Mouse (Mus musculus): ENCODE data around the gene Card10. TPM values are rescaled to one million over a fixed set of nuclear protein-coding genes. Genes with fewer than 3 reads are reported as not detected.
A peak's percentile ranks its signal among the peaks of the same experiment; 100 is the strongest.

Card10 gene
- total RNA-seq, 2 experiments from 2014 or later: 5.6 to 8.1 TPM

DNA sequence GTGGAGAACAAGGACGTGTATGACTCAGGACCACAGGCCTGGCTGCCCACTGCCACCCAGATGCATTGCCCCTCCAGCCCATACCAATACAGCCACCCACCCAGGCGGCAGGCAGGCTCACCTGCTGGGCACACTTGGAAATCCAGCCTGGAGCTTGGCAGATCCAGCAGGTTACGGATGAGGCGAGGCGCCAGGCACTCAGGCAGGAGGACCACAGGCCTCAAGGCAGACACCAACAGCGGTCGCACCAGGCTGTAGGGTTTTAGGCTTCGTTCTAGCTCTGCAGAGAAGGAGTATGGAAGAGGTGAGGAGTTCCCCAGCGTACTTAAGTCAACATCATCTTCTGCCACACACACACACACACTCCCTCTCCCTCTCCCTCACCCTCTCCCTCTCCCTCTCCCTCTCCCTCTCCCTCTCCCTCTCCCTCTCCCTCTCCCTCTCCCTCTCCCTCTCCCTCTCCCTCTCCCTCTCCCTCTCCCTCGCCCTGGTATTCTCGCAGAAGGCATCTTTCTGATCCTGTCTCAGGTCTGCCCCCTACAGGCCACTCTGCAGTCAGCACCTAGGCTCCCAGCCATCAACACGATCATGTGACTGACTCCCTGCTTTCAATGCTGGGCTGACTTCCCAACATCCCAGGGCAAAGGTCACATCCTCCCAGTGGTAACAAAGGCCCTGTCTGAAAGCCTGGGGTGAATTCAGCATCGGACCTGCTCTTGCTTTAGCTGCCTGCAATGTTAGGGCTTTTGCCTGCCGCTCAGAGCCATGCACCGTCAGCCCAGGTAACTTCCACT is 24.6 kb downstream of the Card10 start:
- DNase-seq (ENCODE audit: low spot score in 2 of 2): peak; percentile 81 to 91

DNA sequence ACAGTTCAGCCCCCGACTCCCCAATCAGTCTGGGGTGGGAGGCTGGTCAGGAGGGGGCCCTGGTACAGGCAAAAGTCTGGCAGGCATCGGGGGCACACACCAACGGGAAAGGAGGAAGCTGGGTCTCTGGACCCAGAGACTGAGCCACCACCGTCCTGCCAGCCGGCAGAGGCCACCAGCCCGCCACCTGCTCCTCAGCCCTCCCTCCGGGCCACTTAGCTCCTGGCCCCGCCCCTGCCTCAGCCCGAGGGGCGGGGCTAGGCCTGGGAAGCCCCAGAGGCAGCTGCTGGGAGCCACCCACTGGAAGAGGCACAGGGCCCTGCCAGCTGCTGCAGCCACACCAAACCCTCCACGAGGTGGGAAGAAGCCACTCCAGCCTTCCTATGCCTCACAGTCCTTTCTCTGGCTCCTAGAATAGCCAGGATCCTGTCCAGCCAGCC is 29.5 kb downstream of the Card10 start, which contains the start of gene Mfng:
Gene Mfng, minus strand, starts transcription at position 186 of the 440 bp plus-strand sequence.
- DNase-seq (ENCODE audit: low spot score in 2 of 2): peak; percentile 52 to 73

DNA sequence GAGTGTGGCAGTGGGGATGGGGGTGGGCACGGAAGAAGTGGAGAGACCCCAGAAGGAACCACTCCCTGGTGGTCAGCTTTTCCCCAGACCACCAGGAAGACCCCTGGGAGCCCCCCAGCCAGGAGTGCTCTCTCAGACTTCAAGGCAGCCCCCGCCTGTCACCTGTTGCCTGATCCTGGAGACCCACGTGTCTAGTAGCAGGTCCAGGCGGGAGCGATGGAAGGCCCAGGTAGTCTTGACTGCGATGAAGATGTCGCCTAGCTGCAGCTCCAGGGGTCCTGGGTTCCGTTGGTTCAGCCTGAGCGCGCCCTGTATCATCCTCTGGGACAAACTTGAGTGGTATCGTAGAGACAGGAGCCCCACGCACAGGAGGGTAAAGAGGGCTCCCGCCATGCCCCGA is 30.0 kb downstream of the Card10 start:
- no peak for DNase-seq (ENCODE audit: low spot score in 2 of 2)

DNA sequence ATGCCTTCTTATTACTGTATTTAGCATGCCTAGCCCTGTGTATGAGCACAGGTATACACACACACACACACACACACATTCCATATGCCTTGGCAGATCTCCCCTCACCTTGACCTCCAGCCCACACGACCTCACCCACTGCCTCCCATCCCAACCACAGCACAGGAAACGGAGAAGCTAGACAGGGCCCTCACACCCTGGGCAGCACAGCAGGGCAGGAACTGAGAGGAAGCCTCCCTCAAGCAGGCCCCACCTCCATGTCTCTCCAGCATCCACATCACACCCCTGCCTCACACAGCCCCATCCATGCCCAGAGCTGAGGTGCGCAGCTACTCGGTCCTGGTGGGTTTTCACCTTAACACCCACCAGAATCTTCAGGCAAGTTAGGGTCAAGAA is 30.5 kb downstream of the Card10 start:
- DNase-seq (ENCODE audit: low spot score in 2 of 2): no peak

DNA sequence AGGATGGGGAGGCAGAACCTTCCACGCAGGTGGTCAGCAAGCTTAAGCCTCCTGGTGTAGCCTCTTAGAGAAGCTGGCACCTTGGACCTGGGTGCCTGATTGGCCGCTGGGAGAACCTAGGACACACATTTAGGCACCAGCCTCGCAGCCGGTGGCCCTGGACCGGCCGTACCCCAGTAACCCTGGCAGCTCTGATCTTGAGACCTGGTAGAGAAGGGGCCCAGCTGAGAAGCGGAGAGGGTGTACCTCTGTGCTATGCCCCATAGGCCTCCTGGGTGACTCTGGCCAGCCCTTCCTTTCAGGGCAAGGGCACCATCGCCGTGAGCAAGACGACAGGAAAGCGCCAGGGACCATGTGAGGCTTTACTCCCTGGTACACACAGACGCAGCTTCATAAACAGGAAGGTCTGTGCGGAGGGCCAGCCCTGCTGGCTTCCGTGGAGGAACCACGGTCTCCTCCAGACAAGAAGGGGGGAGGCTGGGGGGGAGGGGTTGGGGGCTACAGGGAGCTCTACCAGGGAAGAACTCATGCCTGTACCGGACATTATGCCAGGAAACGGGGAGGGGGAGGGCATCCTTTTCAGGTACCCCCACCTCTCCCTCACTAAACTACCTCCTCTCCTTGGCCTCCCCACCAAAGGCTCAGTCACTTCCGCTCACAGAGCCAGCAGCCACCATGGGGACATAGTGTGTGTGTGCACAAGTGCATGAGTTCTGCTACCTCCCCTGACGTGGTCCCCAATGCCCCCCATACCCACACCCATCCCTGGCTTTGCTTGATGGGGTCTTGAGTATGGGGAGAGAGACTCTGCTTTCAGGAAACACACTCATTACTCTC is 31.1 kb downstream of the Card10 start:
- no peak for DNase-seq (ENCODE audit: low spot score in 2 of 2)

DNA sequence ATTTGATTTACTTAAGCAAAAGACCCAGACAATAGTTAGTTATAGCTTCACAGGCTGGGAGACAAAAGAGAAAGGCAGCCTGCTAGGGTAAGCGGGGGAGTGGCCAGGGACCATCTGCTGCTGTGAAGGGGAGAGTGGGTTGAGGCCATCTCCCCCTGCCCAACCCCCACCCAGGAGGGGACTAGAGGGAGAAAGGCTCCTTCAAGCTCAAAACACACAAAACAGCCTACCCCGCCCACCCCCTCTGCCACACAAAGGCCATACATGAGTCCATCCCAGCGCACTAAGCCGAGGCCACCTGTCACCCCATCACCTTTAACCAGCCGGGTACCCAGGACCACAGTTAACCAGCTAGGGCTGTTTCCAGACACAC is 31.9 kb downstream of the Card10 start:
- DNase-seq (ENCODE audit: low spot score in 2 of 2): no peak

DNA sequence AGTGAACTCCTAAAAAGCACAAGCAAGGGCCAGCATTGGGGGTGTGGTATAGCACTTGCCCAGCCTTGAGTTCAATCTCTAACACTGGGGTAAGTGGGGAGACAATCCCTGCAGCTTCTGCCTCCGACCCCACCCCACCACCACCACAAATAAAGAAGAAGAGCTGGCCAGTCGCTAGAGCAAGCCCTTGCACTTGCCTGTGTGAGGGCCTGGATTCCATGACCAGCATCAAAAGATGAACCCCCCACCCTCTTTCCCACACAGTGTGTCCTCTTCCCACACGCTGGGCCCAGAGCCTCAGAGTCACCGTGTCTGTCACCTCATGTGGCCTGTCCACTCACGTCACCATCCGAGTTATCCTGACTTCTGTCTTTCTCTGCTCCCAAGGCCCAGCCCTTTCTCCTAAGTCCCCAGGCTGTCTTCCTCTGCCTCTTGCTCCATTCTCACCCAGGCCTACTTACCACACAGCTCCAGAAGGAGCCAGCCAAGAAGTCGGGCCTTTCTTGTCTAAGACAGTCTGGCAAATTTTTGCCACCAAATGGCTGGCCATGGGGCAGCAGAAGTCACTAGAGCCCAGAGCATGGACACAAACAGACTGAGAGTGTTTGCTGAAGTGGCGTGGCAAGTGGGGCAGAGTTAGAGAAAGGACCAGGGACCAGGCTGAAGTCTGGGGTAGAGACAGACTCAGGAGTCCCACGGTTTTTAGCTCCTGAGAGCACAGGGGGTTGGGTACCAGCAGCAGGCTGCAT is 32.4 kb downstream of the Card10 start:
- DNase-seq (ENCODE audit: low spot score in 2 of 2): no peak

DNA sequence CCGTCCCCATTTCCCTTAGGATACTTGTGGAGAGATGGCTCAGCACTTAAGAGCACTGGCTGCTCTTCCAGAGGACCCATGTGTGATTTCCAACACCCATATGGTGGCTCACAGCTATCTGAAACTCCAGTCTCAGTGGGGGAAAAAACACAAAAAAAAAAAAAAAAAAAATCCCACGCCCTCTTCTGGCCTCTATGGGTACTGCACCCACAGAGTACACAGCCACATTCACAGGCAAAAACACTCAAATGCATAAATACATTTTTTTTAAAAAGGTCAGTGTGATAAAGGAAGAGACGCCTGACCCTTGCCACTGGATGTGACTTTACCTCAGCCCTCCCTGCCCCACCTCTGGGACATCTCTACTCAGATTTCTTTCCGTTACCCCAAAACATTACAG is 33.8 kb downstream of the Card10 start:
- no peak for DNase-seq (ENCODE audit: low spot score in 2 of 2)

DNA sequence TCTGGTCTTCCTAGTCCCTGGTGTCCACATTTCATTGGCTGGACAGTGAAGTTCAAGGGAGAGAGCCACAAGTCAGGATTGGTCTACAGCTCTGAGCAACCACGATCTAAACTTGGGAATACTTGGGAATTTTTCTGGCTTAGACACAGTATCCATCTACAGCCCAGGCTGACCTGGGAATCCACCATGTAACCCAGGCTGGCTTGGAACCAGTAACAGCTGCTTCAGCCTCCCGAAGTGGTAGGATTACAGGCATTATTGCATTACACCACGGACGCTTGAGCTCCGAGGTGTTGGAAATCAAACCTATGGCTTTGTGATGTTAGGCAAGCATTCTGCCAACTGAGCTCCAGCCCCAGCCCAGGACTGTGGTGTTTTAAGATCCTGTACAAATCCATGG is 39.1 kb downstream of the Card10 start:
- DNase-seq (ENCODE audit: low spot score in 2 of 2): no peak

DNA sequence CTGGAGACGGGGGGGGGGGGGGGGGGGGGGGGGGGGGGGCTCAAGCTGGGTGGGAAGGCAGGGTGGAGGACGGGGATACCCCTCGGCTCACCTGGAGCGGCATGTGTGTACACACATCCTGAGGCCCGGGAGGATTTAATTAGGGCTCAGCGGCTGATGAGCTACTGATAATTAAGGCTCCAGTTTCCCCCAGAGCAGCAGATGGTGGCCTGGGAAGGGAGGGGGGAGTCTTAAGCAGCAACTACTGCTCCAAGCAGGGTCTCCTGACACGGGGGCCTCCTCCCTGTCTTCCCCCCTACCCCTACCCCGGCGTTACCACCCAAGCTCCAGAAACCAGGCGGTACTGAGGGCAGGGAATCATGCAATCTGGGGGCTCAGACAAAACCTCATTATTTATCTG is 39.6 kb downstream of the Card10 start:
- DNase-seq (ENCODE audit: low spot score in 2 of 2): no peak

DNA sequence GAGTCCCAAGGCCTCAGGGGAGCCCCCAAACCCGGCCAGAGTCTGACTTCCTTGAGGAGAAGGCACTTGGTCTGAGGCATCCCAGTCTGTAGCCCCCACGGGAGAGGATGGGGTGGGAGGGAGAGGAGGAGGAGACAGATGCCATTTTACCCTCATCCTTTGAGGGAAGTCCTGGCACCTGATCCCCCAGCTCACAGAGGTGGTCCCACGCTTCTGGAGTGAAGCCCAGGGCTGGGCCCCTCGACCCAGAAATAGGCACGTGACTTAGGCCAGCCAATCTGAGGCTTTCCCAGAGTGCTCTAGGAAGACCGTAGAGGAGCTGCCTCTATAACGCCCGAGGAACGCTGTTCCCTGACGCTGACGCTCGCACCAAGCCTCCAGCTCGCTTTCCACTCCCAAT is 41.7 kb downstream of the Card10 start:
- DNase-seq (ENCODE audit: low spot score in 2 of 2): no peak

DNA sequence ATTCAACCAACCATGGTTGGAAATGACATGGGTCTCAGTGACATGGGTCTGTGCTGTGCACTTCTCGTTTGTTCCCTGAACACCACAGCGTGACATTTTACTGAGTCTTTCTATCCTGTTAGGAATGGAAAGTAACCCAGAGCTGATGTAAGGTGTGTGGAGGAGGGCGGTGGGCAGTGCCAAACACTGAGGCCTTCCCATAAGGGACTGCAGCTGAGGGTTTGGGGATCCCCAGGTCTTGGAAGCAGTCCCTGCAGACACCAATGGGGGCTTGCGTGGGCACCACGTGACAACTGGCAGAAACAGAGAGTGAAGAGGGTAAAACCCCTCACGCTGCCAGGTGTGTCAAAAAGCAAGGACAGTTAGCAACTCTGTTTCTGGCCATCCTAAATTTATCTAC is 44.7 kb downstream of the Card10 start:
- no peak for DNase-seq (ENCODE audit: low spot score in 2 of 2)

DNA sequence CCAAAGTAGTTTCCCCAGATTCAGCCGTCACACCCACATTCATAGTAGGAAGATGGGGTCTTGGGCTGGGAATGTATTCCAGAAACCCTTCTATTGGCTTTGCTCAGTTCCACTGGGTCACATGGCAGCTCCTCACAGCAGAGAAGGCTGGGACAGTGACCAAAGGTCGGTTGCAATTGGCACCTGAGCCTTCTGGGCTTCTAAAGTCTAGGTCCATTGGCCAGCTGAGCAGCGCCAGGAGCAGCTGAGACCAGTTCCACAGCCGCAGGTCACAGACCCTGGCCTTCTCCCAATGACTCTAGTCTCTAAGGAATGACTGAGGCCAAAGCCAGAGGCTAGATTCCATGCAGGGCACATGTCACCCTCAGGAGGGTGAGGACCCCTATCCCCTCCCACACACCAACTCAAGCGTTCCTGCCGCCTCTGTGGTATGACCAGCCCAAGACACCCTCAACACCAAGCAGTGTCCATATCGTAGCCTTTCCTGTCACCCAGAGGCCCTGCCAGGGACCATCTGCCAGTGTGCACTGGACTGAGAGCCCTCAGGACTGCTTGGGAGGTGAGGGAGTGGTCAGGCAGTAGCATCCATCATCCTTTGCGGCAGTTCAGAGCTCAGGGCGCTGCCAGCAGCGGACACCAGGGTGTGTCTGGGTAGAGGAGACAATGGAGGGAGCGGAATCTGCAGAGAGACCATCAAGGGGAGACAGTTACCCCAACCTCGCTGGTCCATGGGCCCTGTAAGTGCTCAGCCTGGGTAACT is 46.7 kb downstream of the Card10 start:
- no peak for DNase-seq (ENCODE audit: low spot score in 2 of 2)

DNA sequence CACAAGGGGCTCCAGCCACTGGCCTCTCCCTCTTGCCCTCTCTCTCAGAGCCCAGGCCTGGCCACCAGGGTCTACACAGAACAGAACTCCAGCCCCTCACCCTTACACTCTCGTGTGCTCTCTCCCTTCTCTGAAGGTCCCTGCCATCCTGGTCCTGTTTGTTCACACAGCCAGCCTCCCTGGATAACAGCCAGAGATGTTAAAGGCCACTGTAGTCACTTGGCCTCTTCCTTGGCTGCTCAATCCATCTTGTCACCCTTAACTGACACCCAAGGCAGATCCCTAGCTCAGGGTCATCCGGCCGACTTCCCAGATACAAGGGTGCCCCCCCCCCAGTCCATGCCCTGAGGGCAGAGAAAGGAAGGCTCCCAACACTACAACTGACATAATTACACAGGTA is 47.6 kb downstream of the Card10 start:
- no peak for DNase-seq (ENCODE audit: low spot score in 2 of 2)

DNA sequence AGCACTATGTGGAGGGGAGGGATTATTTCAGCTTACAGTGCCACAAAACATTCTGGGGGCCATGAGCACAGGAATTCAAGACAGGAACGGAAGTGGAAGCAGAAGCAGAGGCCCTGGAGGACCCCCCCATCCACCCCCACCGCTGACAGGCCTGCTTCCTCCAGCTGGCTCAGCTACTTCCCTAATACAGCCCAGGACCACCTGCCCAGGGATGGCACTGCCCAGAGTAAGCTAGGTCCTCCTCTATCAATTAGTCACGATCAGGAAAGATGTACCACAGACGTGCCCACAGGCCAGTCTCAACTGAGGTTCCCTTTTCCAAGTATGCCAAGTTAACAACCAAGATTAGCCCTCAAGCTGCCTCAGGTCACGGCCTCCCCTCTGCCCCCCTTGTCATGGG is 48.7 kb downstream of the Card10 start:
- no peak for DNase-seq (ENCODE audit: low spot score in 2 of 2)

DNA sequence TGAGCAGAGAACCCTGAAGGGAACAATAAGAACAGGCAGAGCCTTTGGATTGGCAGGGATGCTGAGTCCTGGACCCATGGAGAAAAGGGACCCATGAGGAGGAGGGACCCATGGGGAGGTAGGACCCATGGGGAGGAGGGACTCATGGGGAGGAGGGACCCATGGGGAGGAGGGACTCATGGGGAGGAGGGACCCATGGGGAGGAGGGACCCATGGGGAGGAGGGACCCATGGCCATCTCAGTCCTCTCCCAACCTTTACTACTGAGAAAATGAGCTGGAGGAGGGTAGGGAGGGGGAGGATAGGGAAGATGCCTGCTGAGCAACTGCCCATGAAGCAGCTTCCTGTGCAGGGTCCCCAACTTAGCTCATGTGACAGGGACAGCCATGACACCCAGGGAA is 49.9 kb downstream of the Card10 start:
- DNase-seq (ENCODE audit: low spot score in 2 of 2): no peak

DNA sequence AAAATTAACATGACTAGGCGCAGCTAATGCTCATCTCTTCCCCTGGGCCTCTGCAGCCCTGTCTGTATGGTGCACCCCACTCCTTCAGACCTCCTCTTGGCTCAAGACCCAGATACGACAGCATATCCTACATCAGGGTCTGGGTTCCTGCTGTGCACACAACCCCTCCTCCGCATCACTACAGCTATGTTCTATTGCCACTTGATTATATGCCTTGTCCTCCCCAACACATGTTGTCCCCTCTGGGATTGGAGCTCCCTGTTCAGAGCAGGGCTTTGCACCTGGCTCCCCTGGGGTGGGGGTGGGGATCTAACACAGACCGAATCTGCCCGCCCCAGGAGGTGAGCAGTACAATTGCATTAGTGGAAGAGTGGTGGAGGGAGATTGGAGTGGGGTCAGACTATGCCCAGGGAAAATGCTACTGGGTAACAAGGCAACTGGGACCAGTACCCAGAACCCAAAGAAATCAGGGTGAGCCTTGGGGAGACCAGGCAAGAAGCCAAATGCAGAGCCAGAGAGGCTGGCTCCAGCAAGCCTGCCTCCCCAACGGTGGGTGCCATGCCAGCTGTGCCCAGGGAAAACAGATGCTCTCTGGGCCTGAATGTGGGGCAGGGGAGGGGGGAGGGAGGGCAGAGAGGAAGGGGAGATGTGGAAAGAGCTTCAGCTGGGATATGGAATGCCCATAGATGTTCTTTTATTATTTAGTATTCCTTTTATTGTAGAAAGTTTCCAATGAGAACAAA is 52.1 kb downstream of the Card10 start:
- no peak for DNase-seq (ENCODE audit: low spot score in 2 of 2)

DNA sequence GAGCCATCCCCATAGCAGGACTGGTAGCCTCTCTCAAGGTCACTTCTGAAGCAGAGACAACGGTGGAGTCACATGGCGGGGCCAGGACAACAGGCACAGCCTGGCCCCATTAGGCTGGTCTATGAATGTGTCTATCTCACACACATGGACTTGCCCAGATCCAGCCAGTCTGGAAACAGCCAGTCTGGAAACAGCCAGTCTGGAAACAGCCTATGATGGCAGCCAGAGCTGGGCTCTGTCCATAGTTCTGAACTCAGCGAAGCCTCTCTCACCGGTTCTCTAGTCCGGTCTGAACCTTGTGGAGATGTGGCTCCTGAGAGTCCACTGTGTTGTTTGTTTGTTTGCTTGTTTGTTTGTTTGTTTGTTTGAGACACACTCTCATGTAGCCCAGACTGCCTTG is 53.0 kb downstream of the Card10 start:
- DNase-seq (ENCODE audit: low spot score in 2 of 2): no peak

DNA sequence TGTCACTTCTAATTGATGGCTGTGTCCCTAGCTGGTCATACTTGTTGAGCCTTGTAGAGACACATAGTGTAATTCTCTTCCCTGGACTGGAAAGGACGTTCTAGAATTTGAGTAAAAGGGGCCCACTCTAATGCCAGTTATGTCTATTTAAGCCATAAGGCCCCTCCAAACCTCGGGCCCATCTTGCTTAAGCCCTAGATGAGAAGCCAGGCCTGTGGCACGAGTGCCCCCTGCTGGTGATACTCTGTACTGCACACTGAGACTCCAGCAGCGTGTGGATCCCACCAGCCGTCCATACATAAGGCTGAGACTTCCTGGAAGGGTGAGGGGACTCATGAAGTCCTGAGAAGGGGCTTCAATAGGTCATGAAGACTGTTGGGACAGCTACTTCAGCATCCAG is 58.6 kb downstream of the Card10 start:
- DNase-seq (ENCODE audit: low spot score in 2 of 2): peak; percentile 84

DNA sequence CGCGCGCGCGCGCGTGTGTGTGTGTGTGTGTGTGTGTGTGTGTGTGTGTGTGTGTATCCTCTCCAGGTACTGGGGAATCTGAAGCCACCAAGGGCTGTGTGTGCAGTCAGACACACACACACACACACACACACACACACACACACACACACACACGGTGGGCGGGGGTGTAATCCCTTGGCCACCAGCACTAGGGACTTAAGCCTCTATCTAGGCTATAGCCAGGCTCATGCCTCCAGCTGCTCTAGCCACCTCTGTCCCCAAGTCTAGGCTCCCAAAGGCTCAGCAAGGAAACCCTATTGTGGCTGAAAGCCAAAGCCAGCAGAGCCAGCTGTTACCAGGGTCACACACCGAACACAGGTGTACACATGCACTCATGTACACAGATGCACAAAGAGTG is 60.0 kb downstream of the Card10 start:
- DNase-seq (ENCODE audit: low spot score in 2 of 2): no peak

Measured in adrenal gland, adult 18-20 months (tissue).